In genomic region chr14:17981258-17981657, GRCm38 (mm10) we compare ENCODE assay signal across 21 mouse cellular contexts.
DNase-seq lines count a peak whose midpoint lies in the region; ATAC-seq lines count a peak whose summit lies in the region.
"Had no signal": no experiment of that assay in that cellular context is flagged by ENCODE, and none has a peak within 500 bp of the region (broad histone marks: within the 10 kb centered on the region; RNA-seq: fewer than 3 reads in every experiment).

No protein-coding gene starts in this region.

- DNase-seq in CD4-positive helper T cell, adult 2 months (ENCODE audit: low read depth, low spot score): peak; percentile 43
- DNase-seq in induced T-regulatory cell, adult 2 months (ENCODE audit: low read depth): peak; percentile 64
- DNase-seq in naive thymus-derived CD4-positive, alpha-beta T cell, adult 2 months (ENCODE audit: low read depth): peak; percentile 32
- DNase-seq in thymus, adult 18-20 months: no peak
- no peak for DNase-seq in right cerebral cortex, postnatal 25 days
- DNase-seq: adrenal gland, adult 8-10 months; adrenal gland, postnatal 25 days; B cell, adult 2 months; cerebellum, adult 11-12 months; cerebellum, adult 8-10 months; cerebellum, postnatal 36 days; forebrain, postnatal 0 days; gastrocnemius, postnatal 10 days; gastrocnemius, postnatal 36 days; heart, adult 2 months; heart, postnatal 14 days; heart, postnatal 4 days had no signal

- ATAC-seq in CD4-positive, CD25-positive, alpha-beta regulatory T cell, adult 4 months: peak; percentile 85
- no peak for ATAC-seq in megakaryocyte, adult 5-6 weeks (ENCODE audit: poor library complexity, severe bottlenecking)
- ATAC-seq: forebrain, embryonic 13.5 days; forebrain, postnatal 0 days; intestine, embryonic 15.5 days had no signal

Comparison
In these comparisons a context has a peak if more than half of its experiments do, and no peak if none do; other contexts are left out.
1. DNase-seq: peak in CD4-positive helper T cell, adult 2 months (single experiment), induced T-regulatory cell, adult 2 months (single experiment) and naive thymus-derived CD4-positive, alpha-beta T cell, adult 2 months (single experiment); none in thymus, adult 18-20 months (0 of 2) and right cerebral cortex, postnatal 25 days (single experiment).